Mouse (Mus musculus): ENCODE results near the gene Vamp8.
A peak's percentile ranks its signal among the peaks of the same experiment; 100 is the strongest.

Vamp8 gene

GRCm38 (mm10) chr6:72354025-72354424 is 36.5 kb downstream of the Vamp8 start:
- no peak for DNase-seq (ENCODE audit: low spot score in 2 of 2)

GRCm38 (mm10) chr6:72352636-72353405 is 37.7 kb downstream of the Vamp8 start:
- no peak for DNase-seq (ENCODE audit: low spot score in 2 of 2)

DNA sequence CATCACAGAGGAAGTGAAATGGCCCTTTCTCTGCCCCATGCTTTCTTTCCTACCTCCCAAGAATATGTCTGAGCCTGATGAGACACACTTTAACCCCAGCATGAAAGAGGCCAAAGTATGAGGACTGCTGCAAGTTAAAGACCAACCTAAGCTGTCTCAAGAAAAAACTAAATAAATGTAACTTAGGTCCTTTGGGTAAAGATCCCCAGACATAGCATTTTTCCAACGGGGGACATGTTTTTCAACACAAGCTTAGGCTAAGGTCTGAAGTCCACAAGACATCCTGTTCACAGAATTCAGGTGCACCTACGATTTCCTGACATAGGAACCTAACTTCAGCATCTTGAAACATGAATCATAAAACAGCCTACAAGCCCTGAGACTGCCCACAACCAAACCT is 40.3 kb downstream of the Vamp8 start:
- DNase-seq (ENCODE audit: low spot score in 2 of 2): no peak

- DNase-seq (ENCODE audit: low spot score in 2 of 2): no peak
These were observed 42.1 kb downstream of the Vamp8 start for GRCm38 (mm10) chr6:72348411-72348810.

GRCm38 (mm10) chr6:72347166-72347941 is 43.1 kb downstream of the Vamp8 start, which contains the start of gene 0610030E20Rik:
TSS of gene 0610030E20Rik (plus strand) at chr6:72347317.
- DNase-seq (ENCODE audit: low spot score in 2 of 2): peak in 1 of 2 experiments; percentile 74

DNA sequence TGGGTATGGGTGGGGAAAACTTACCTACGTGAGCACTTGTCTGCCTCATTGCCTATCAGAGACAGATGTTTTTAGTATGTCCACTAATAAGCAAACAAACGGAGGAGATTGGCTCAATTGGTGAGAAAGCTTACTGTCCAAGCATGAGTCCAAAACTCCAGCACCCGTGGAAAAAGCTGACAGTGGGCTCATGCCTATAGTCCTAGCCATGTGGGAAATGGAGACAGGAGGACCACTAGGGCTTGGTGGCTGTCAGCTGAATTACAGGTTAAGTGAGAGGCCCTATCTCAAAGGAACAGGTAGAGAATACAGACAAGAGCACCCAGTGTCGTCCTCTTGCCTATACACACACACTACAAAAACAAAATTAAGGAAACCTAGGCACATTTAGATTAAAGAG is 44.2 kb downstream of the Vamp8 start:
- no peak for DNase-seq (ENCODE audit: low spot score in 2 of 2)

DNA sequence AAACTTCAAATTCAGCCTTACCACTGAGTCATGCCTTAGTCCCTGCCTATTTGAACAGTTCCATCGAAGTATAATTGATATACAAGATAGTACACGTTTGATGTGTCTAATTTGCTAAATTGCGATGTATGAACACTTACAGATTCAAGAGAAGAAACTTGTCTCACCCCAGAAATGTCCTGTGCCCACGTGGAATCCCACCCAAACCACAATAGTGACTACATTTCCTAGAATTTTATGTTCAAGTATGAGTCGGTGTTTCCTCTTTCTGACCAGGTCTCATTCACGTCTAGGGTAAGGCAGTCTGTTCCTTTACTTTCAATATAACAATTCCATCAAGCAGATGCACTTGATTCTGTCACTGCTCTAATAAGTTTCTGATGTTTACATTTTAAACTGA is 44.9 kb downstream of the Vamp8 start:
- no peak for DNase-seq (ENCODE audit: low spot score in 2 of 2)

DNA sequence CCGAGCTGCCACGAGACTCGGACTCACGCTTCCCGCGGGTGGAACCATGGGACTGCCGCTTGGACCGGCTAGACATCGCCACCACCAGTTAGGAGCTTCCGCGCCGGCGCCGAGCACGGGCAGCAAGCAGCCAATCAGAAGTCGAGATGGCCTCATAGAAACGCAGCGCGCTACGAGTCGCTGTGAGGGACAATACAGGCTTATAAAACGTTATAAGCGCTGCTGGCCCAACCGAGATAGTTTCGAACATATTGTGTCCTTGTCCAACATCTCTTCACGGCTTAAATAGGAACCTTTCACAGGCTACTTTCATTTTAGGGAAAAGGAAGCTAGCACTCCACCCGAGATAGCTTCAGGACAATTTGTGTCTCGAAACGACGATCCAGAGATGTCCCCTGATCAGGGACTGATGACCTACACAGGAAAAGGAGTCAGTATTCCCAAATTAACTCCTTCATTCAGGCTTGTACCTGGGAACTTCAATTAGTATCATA is 45.4 kb downstream of the Vamp8 start, which contains the start of gene Usp39:
Gene Usp39, minus strand, starts transcription at position 111 of the 494 bp plus-strand sequence.
- DNase-seq (ENCODE audit: low spot score in 2 of 2): peak; percentile 89 to 93

DNA sequence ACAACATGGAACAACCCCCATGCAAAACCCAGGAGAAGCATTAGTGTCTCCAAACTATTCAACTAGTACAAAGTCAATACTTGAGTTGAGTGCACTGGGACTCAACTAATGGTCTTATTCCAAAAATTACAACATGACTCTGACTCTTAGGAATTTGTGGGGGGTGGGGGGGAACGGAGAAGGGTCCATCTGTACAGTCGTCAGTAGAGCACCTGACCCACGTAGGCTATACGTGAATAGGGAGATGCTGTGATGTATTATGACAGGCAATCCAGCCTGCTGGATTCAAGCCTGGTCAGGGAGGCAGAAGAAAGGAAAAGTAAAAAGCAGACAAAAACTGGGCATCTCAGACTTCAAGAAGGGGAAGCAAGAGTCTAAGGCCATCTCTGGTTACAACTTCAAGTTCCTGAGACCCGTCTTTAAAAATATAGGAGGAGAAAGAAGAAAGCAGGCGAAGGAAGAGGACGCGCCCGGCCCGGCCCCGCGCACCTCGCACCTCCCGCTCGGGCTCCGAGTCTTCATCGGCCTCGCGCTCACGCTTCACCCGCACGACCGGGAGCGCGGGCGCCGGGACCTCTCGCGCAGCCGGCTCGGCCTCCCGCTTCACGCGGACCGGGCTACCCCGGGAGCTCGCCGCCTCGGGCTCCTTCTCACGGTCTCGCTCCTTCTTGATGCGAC is 46.0 kb downstream of the Vamp8 start:
- no peak for DNase-seq (ENCODE audit: low spot score in 2 of 2)

DNA sequence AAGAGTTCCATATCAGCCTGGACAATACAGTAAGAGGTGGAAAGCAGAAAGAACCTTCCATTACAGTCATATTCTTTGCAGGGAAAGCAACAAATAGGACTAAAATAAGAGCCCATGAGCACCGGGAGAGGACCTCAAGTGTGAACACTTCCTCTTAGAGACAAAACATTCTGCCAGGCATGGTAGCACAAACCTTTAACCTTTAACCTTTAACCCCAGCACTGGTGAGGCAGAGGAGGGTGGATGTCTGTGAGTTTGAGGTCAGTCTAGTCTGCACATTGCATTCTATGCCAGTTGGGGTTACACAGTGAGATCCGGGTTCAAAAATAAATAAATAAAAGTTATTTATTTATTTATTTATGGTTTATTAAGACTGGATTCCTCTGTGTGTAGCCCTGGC is 50.0 kb downstream of the Vamp8 start:
- no peak for DNase-seq (ENCODE audit: low spot score in 2 of 2)
